Mouse (Mus musculus) cerebellum, adult 2 months (tissue): Measurements from ENCODE around the gene Crkl.

Source experiments
- CTCF ChIP-seq: fragments of 200-500 bp; IDR thresholded peaks from 2 replicates; pipeline ENCODE4 v1.5.1; 2011; ENCODE audit warnings: low read depth, mild to moderate bottlenecking, control low read depth, low read length, moderate library complexity, borderline replicate concordance; ENCODE audit not compliant: insufficient read depth
- POLR2A ChIP-seq: fragments of 200-500 bp; IDR thresholded peaks from 2 replicates; pipeline ENCODE4 v1.6.1; 2011; ENCODE audit warnings: low read length, control low read depth, borderline replicate concordance; ENCODE audit not compliant: insufficient read depth

- no peak for TF ChIP-seq CTCF
- TF ChIP-seq POLR2A, result no peak
These were observed 557 bp downstream of the Crkl start for GRCm38 (mm10) chr16:17452373-17452715.
